Mouse (Mus musculus): ENCODE measurements around the gene Shf. TPM values are rescaled to one million over a fixed set of nuclear protein-coding genes. Genes with fewer than 3 reads are reported as not detected.

Gene Shf
- total and polyA plus RNA-seq, 3 experiments: 1.2 to 2.7 (median 2.0) TPM

- Histone ChIP-seq H3K27me3 (replicated peaks) (peaks cover 3% of the 10 kb centered on the region), H3K9ac (ENCODE audit: insufficient read depth, low read depth) (peak overlapping the region; percentile 97), H3K4me1 (ENCODE audit: control insufficient read depth in 1 of 2, insufficient read depth in 2 of 2) (peaks cover 12 to 28% of the 10 kb centered on the region in 2 experiments), H3K4me3 (replicated peaks in 1 of 3; ENCODE audit: low read depth in 2 of 3, low read length in 2 of 3, poor library complexity in 1 of 3) (peak overlapping the region; percentile 78 to 81 (median 80)), H3K4me2 (ENCODE audit: insufficient read depth, low read depth, poor library complexity, severe bottlenecking) (peak overlapping the region; percentile 87; the same call in 1 of the 2 replicates), H3K9me3 (replicated peaks; ENCODE audit: low read length) (no peaks in the 10 kb centered on the region), H3K79me2 (replicated peaks; ENCODE audit: control insufficient read depth, extremely low read depth, insufficient read depth, poor library complexity, severe bottlenecking) (no peaks in the 10 kb centered on the region), H3K36me3 (replicated peaks in 1 of 2; ENCODE audit: control insufficient read depth in 1 of 2, insufficient read depth in 1 of 2, low read length in 1 of 2) (no peaks in the 10 kb centered on the region), H3K27ac (ENCODE audit: insufficient read depth, low read depth) (peak overlapping the region; percentile 73)
- dilution Hi-C loops (cut with MboI; ENCODE audit: extremely low pct_ligation_motif_present, extremely low pct_unique_long_range_greater_than_20kb, low sequenced_read_pairs) (no loop called here), in situ Hi-C loops (cut with MboI; ENCODE audit: low pct_ligation_motif_present, low pct_unique_long_range_greater_than_20kb, low sequenced_read_pairs) (loop anchor here (25.0 kb wide), 1 partner anchor 237 kb away; the partner anchor contains the start of gene Gatm)
- peak; percentile 98 for DNase-seq (ENCODE audit: extremely low read depth)
- 0 out of 2 replicates have a peak, but pooled peaks have one; percentile 57 for TF ChIP-seq E2F4 (IDR thresholded peaks at IDR 0.05; ENCODE audit: insufficient replicate concordance, low read depth, low read length)
- peak; percentile 81 for TF ChIP-seq ZNF384 (IDR thresholded peaks at IDR 0.05; ENCODE audit: low read depth, low read length)
- TF ChIP-seq NELFE (IDR thresholded peaks at IDR 0.05; ENCODE audit: low read depth, low read length): peak; percentile 64
- no peak for TF ChIP-seq SMC3 (IDR thresholded peaks at IDR 0.05; ENCODE audit: low read depth, low read length)
- TF ChIP-seq POLR2A (IDR thresholded peaks at IDR 0.05; ENCODE audit: low read depth, low read length): peak; percentile 57
- TF ChIP-seq ELF1 (IDR thresholded peaks at IDR 0.05; ENCODE audit: low read depth, low read length): peak; percentile 98
- peak; percentile 69; the same call in 1 of the 2 replicates for TF ChIP-seq KAT2A (IDR thresholded peaks at IDR 0.05; ENCODE audit: insufficient replicate concordance, low read length)
- TF ChIP-seq TBP (conservative IDR thresholded peaks at IDR 0.05; ENCODE audit: low read depth, low read length): peak; percentile 99
- peak; percentile 94 for TF ChIP-seq MAFK (IDR thresholded peaks at IDR 0.05; ENCODE audit: insufficient replicate concordance, low read length)
- TF ChIP-seq NRF1 (IDR thresholded peaks at IDR 0.05; ENCODE audit: low read depth, low read length): peak; percentile 94
- TF ChIP-seq CTCF (conservative IDR thresholded peaks at IDR 0.05 in 1 of 2, IDR thresholded peaks at IDR 0.05 in 1 of 2; ENCODE audit: low read depth in 2 of 2, low read length in 2 of 2): no peak
- TF ChIP-seq ZKSCAN1 (IDR thresholded peaks at IDR 0.05; ENCODE audit: borderline replicate concordance, low read depth, low read length): no peak
- TF ChIP-seq BHLHE40 (IDR thresholded peaks at IDR 0.05; ENCODE audit: low read depth, low read length): no peak; the same call in 1 of the 2 replicates
Measured at GRCm38 (mm10) chr2:122375391-122375991, 6.5 kb upstream of the Shf start.

GRCm38 (mm10) chr2:122374666-122375331 lies 5.8 kb upstream of the Shf start:
- dilution Hi-C loops (cut with MboI; ENCODE audit: extremely low pct_ligation_motif_present, extremely low pct_unique_long_range_greater_than_20kb, low sequenced_read_pairs): no loop called here
- Histone ChIP-seq H3K4me1 (ENCODE audit: control insufficient read depth in 1 of 2, insufficient read depth in 2 of 2) (peaks cover 14 to 27% of the 10 kb centered on the region in 2 experiments), H3K4me3 (replicated peaks in 1 of 3; ENCODE audit: low read depth in 2 of 3, low read length in 2 of 3, poor library complexity in 1 of 3) (peak overlapping the region; percentile 43 to 78 (median 61)), H3K36me3 (replicated peaks in 1 of 2; ENCODE audit: control insufficient read depth in 1 of 2, insufficient read depth in 1 of 2, low read length in 1 of 2) (no peaks in the 10 kb centered on the region), H3K27me3 (replicated peaks) (peaks cover 3% of the 10 kb centered on the region), H3K9ac (ENCODE audit: insufficient read depth, low read depth) (peak overlapping the region; percentile 72), H3K79me2 (replicated peaks; ENCODE audit: control insufficient read depth, extremely low read depth, insufficient read depth, poor library complexity, severe bottlenecking) (no peaks in the 10 kb centered on the region), H3K27ac (ENCODE audit: insufficient read depth, low read depth) (no peak overlapping the region), H3K9me3 (replicated peaks; ENCODE audit: low read length) (no peaks in the 10 kb centered on the region), H3K4me2 (ENCODE audit: insufficient read depth, low read depth, poor library complexity, severe bottlenecking) (peak overlapping the region; percentile 90)
- DNase-seq (ENCODE audit: extremely low read depth): no peak
- in situ Hi-C loops (cut with MboI; ENCODE audit: low pct_ligation_motif_present, low pct_unique_long_range_greater_than_20kb, low sequenced_read_pairs): loop anchor here (25.0 kb wide), 1 partner anchor 238 kb away; the partner anchor contains the start of gene Gatm
- no peak for TF ChIP-seq SMC3 (IDR thresholded peaks at IDR 0.05; ENCODE audit: low read depth, low read length)
- TF ChIP-seq CHD2 (IDR thresholded peaks at IDR 0.05; ENCODE audit: low read length): no peak
- TF ChIP-seq ELF1 (IDR thresholded peaks at IDR 0.05; ENCODE audit: low read depth, low read length): no peak
- no peak for TF ChIP-seq HCFC1 (IDR thresholded peaks at IDR 0.05; ENCODE audit: low read depth, low read length)
- TF ChIP-seq EP300 (IDR thresholded peaks at IDR 0.05; ENCODE audit: low read length): no peak
- no peak for TF ChIP-seq MYC (IDR thresholded peaks at IDR 0.05; ENCODE audit: low read depth, low read length)
- TF ChIP-seq USF2 (conservative IDR thresholded peaks at IDR 0.05; ENCODE audit: low read depth, low read length): no peak
- no peak for TF ChIP-seq UBTF (IDR thresholded peaks at IDR 0.05; ENCODE audit: low read depth, low read length)

All from CH12.LX (cell line).